Mouse (Mus musculus) adrenal gland, postnatal 10 days (tissue): ENCODE measurements around the gene Musk. TPM values are rescaled to one million over a fixed set of nuclear protein-coding genes. Genes with fewer than 3 reads are reported as not detected.
A peak's percentile ranks its signal among the peaks of the same experiment; 100 is the strongest.

Experiments used
- DNase-seq: peaks from one replicate; pipeline ENCODE4 v3.0.0; 2021; ENCODE audit warnings: mixed read lengths
- total RNA-seq, 2 experiments: library from RNA; stranded (reverse); gene quantifications; 2 replicates each; pipeline ENCODE4 v1.2.3; 2021

The Musk gene
- total RNA-seq, 2 experiments from 2014 or later = 0.96 to 2.8 TPM

GRCm38 (mm10) chr4:58317536-58317935, 31.8 kb downstream of the Musk start:
- DNase-seq = no peak

- DNase-seq = no peak
These were observed 34.5 kb downstream of the Musk start for GRCm38 (mm10) chr4:58320293-58320692.

GRCm38 (mm10) chr4:58326746-58327145, 41.0 kb downstream of the Musk start:
- DNase-seq = no peak

DNA sequence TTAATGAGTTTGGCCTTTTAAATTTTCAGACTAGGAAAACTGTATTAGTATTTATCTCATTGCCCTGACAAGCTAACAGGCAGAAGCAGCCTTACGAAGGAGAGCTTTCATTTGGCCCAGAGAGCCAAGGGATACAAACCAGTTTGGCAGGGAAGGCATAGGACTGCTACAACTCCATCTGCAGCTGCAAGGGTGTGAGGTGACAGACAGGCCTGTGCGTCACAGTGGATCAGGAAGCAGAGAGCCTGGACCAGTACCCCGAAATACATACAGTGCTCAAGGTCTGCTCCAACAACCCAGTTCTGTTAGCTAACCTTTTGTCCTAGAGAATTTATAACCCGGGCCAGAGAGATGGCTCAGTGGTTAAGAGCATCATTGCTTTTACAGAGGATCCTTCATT, 42.5 kb downstream of the Musk start:
- DNase-seq = no peak

- DNase-seq = no peak
These were observed 44.3 kb downstream of the Musk start for GRCm38 (mm10) chr4:58330016-58330415.

GRCm38 (mm10) chr4:58330864-58331638, 45.3 kb downstream of the Musk start:
- peak; percentile 5 for DNase-seq

DNA sequence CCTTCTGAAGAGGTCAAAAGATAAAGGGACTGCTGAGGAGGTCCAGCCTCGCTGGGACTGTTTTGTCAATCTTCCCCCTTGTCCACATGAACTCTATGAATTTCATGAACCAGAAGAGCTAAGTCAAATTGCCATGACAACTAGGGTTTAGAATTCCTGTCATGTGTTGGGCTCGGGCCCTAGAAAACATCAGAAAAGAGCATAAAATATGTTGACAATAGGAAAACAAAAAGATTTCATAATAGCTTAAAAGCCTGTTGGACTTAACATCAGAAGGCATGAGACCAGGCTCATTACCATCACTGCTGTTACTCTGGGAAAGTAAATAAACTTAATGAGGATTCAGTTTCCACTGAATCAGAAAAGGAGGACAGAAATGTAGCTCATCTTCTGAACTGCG, 46.6 kb downstream of the Musk start:
- no peak for DNase-seq

DNA sequence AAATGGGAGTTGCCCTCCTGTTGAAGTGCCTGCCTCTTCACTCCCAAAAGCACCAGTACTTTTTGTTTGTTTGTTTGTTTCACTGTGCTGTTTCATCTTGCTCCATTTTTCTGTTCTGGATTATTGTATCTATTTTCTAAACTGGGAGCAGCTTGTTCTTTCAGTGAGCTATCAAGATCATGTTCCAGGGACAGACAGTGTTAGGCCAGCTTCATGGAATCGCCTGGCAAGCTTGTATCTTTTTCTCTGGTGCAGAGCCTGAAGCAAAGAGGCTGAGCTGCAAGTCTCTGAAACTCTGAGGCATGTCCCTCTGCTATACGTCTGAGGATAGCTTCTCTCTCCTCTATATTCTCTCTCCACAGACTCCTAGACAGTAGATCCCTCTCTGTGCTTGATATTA, 50.5 kb downstream of the Musk start:
- DNase-seq = no peak

- no peak for DNase-seq
These were observed 53.5 kb downstream of the Musk start for GRCm38 (mm10) chr4:58339226-58339625.

- DNase-seq = no peak
These were observed 64.4 kb downstream of the Musk start for GRCm38 (mm10) chr4:58350206-58350605.

GRCm38 (mm10) chr4:58351165-58351564, 65.4 kb downstream of the Musk start:
- DNase-seq = no peak

- DNase-seq = no peak
These were observed 65.8 kb downstream of the Musk start for GRCm38 (mm10) chr4:58351590-58351989.

DNA sequence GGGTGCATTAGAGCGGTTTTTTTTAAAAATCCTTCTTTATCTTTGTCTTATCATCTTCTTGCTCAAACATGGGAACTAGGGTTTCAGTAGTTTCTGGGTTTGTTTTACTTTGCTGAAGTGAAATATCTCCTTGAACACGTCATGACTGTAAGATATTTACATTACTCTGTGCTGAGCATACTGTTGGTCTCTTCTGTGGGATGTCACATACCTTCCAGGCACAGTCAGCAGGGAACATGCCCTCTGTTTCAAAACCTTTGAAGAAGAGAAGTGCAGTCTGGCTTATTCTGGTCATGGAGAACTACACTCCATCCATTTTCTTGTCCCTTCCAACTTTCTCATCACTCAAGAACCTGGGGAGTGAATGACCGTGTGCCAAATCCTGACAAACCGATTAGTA, 73.2 kb downstream of the Musk start:
- DNase-seq = no peak

DNA sequence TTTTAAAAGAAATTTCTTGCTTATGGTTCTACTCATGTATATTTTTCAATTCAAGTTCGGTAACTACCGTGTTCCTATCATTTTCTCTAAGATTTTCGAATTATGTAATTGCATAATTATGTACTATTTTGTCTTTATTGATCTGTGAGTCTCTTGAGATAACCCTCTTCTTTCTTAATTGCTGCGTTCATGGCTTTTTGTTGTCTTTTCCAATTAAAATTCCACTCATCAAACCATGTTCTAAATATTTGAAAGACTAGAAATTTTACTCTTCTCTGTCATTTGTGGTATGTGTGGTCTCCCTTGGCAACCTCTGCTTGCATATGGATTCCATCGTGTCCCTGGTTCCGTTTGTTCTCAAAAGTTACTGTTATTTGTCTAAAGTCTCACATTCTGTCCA, 79.6 kb downstream of the Musk start:
- no peak for DNase-seq

DNA sequence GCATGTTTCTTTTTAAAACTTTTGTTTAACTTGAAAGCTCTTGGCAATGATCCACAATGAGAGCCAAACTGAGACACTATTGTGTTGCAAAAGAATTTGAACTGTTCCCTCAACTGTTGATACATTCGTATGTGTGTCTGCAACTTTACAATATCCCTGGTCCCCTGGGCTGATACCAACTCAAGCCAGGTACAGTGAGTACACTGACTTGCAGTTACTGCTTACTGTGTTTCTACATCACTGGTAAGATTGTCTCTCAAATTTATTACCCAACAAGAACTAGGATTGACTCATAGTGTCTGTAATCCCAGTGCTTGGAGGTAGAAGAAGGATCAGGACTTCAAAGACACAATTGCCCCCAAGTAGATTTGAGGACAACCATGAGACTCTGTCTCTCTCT, 85.3 kb downstream of the Musk start:
- DNase-seq = no peak

DNA sequence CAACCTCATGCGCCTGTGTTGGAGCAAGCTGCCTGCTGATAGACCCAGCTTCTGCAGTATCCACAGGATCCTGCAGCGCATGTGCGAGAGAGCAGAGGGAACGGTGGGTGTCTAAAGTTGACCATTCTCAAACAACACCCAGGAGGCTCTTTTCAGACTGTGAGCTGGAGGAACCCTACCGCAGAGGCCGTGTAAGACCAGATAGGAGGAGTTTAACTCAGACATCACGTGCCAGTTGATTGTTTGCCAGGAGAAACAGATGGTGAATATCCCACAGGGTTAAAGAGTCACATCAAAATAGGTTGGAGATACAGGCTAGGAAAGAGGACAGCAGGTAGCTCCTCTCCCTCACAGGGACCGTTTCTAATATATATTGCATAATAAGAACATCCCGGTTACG, 87.8 kb downstream of the Musk start:
- DNase-seq = no peak

- peak; percentile 77 for DNase-seq
These were observed 88.5 kb downstream of the Musk start for GRCm38 (mm10) chr4:58374141-58374870.

GRCm38 (mm10) chr4:58379186-58379585, 93.4 kb downstream of the Musk start:
- DNase-seq = no peak

GRCm38 (mm10) chr4:58400861-58401341, 115.1 kb downstream of the Musk start:
- DNase-seq = peak; percentile 37

DNA sequence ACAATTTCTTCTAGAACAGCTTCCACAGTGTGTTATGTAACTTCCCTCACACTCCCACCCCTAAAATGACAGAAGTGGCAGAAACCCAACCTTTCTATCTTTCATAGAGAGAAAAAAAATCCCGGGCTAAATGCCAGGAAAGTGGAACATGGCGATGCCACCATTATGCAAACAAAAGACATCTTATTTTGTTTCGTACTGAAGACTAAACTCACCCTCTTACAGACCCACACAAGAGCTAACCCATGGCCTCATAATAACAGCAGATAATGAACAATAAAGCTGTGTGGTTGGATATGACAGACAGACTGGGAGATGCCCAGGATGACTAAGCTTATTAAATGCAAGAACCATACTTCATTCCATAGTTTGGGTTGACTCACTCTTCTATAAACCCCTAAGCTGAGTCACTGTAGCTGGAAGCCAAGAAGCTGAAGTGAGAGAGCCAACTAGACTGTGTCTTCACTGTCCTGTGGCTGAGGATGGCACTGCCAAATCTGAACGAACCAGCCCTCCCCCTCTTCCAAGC, 116.3 kb downstream of the Musk start:
- DNase-seq = no peak

GRCm38 (mm10) chr4:58413188-58414185, 127.7 kb downstream of the Musk start:
- peak; percentile 67 for DNase-seq

GRCm38 (mm10) chr4:58415537-58415936, 129.8 kb downstream of the Musk start:
- no peak for DNase-seq
